Mouse (Mus musculus): ENCODE measurements around the gene Pola2.

Pola2 gene

GRCm38 (mm10) chr19:5964804-5965203 lies 802 bp upstream of the Pola2 start:
- DNase-seq, result no peak

DNA sequence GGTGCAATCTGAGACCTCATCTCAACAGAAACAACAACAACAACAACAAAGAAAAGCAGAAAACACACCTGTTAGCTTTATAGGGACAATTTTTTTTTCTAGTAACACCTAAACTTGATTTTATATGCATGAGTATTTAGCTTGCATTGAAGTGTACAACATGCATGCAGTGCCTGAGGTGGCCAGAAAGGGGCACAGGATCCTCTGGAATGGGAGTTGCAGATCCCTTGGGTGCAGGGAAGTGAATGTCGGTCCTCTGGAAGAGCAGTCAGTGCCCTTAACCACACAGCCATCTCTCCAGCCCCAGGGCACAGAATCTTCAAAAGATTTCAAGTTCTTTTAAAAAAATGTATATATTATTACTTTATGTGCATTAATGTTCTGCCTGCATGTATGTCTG lies 1.4 kb downstream of the Pola2 start:
- no peak for DNase-seq

- no peak for DNase-seq
Observed at GRCm38 (mm10) chr19:5957371-5957770, 6.6 kb downstream of the Pola2 start.

- DNase-seq, result peak; percentile 91
Observed at GRCm38 (mm10) chr19:5956685-5957084, 7.3 kb downstream of the Pola2 start.

DNA sequence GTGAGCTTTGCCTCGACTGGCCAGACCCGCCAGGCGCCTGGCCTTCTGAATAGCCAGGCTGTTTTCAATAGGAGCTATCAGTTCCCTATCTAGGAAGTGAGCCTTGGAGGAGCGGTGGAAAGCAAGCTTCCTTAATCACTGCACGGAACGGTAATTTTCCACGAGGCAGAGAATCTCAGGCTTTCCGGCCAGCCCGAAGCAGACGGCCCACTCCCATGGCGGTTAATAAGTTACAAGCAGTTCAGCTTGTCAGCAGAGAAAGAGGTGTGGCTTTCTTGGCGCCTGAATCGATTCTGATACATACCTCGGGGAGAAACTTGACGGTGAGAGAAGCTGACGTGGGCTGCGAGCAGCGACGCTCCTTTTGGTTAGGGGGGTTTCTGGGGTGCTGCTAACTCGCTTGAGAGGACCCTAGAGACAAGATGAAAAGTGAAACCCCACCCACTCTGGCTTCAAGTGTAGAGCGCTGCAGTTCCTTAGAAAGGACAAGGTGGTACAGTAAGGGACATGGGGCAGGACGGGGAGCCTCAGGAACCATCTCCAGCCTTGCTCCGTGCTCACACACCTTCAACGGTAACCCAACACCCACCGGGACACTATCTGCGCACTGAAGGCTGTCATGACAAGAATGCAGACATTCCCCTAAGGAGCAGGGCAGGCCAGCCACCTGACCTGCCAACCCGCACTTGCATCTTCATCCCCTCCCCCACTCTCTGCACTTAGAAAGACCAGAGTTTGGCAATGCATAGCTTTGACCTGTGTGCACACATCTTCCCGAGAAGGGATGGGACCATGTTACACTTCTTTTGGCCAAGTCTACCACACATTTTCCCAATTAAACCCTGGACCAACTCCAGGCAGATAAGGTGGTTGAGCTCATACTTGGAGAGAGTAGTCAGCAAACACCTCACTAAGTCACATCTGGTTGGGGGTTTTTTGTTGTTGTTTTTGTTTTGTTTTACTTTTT lies 8.0 kb downstream of the Pola2 start:
- DNase-seq, result no peak

DNA sequence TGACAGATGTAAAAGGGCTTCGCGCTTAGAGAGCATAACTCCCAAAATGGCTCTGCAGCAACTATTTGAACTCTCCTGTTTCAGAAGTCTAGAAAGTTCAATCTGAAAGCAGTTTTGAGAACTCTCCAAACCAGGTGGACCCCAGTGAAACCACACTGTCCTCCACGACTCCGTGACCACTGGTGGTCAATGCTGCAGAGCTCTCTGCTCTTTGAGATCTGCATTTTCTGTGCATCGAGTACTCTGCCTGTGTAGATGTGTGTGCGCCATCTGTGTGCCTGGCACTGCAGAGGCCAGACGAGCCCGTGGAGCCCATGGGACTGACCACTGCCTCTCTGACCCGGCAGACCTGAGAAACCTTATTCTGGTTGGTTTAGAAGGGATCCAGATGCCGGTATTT lies 9.1 kb downstream of the Pola2 start:
- no peak for DNase-seq

- DNase-seq, result no peak
Observed at GRCm38 (mm10) chr19:5954031-5954710, 9.8 kb downstream of the Pola2 start.

DNA sequence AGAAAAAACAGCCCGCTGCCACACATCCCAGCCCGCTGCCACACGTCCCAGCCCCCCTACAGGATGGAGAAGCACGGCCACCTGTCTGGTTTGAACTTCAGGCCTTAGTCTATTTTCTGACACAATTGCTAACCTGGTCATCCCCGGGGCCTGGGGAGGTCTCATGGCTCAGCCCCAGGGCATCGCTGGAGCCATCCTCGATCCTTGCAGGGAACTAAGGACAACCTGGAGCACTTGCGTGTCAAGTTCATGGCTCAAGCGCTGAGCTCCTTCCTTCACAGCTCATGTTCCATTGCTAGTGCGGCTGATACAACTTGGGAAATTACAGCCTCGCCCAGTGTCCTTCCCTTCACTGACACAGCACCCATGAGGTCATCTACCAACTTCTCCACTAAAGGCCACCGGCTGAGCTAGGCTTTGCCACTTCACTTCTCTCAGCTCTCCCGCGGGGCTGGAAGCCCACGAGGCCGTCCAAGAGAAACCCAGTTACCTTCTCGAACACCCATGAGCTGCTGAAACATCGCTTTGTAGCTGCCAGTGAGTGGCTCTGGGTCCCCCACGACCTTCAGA lies 10.7 kb downstream of the Pola2 start:
- no peak for DNase-seq

DNA sequence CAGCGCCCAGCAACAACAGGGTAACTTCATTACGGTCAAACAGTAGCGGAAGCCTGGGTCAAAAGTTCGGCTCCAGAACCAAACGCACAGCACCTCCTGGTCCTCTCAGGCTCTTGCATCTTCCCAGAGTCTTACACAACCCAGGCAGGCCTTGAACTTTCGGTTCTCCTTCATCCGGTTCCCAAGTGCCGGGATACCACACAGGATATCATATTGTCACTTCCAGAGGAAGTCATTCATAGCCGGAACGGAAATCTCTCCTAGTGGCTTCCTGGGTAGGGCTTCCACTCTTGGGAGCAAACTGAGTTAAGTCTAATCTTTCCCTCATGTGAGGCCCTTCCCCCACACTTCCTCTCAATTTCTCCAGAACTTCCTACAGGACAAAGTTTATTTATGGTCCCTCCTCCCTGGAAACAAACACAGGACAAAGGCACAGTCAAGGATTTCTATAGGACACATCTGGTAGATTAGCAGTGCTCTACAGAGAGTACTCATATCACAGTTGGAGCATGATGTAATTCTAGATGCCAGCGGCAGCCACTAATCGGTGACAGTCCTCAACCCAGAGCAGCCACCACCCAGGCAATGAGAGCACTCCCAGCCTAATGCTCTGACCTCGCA lies 11.8 kb downstream of the Pola2 start:
- DNase-seq, result no peak

DNA sequence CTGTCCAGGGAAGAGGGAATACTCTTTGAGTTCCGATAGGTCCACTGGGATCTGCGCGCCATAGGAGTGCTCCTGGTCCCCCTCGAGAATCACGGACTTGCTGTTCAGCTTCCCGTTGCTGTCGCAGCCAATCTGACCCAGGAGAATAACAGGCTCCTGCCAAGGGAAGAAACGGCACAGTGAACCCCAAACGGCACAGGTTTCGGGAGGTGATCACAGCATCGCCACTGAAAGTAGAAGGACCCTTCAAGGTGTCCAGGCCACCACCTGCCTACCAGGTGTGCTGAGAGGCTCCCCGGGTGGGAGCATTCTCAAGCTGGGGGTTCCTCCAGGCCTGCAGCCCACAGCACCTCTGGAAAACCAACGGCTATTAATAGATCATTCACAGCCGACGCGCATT lies 12.4 kb downstream of the Pola2 start:
- DNase-seq, result no peak

GRCm38 (mm10) chr19:5950218-5950617 lies 13.8 kb downstream of the Pola2 start:
- no peak for DNase-seq

GRCm38 (mm10) chr19:5945891-5946290 lies 18.1 kb downstream of the Pola2 start:
- DNase-seq, result no peak

- DNase-seq, result no peak
Observed at GRCm38 (mm10) chr19:5945027-5945426, 19.0 kb downstream of the Pola2 start.

- DNase-seq, result no peak
Observed at GRCm38 (mm10) chr19:5944145-5944544, 19.9 kb downstream of the Pola2 start.

DNA sequence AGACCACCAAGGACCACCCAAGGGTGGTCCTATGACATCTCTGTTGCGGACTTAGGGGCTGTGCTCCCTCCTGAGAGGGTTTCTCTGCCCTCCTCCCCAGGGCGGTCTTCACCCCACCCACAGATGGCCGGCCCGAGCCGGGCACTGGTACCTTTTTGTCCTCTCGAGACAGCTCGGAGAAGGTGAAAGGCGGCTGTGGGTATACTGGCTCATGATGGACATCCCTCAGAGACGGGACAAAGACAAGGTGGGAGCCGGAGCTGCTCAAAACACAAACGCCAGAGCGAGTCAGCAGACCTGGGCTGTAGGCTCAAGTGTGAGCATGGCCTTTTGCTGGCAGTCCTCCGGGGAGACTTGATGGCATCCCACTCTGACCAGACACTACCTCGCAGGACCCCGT lies 20.6 kb downstream of the Pola2 start:
- DNase-seq, result no peak

DNA sequence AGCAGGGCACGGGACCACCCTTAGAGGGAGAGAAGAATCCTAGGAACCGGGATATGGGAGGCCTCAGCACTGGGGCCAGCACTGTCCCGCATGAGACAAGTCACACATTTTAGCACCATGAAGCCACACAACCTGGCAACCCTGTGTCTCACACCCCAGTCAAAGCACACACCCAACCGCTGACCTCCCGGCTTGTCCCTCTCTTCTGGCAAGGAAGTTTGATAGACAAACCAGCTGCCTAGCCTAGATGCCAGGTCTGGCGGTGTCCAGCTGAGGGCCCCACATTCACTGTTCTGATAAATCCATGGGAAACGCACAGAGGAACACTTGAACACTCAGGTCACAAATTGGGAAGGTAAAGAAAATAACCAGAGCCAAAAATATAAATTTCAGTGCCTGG lies 21.4 kb downstream of the Pola2 start:
- no peak for DNase-seq

- peak; percentile 57 to 62 for DNase-seq
Observed at GRCm38 (mm10) chr19:5940656-5941055, 23.3 kb downstream of the Pola2 start.

DNA sequence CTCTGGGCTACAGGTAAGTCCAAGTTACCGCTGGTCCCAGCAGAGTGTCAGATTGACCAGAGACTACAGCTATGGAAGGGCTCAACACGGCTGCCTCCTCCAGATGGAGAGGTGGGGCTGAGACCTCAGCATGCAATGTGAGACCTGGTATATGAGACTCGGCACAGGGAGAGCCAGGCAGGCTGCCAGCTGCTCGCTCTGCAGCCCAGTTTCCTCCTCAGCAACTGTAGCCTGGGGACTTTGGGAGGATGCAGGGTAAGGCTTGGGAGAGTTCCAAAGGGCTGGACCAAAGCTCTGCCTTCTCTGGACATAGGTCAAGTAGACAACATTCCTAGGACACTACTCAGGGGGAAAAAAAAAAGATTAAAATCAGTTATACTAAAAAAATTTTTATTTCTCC lies 23.8 kb downstream of the Pola2 start:
- peak; percentile 91 to 94 for DNase-seq

GRCm38 (mm10) chr19:5939715-5940114 lies 24.3 kb downstream of the Pola2 start:
- peak in 1 of 2 experiments; percentile 48 for DNase-seq

GRCm38 (mm10) chr19:5938516-5938915 lies 25.5 kb downstream of the Pola2 start:
- DNase-seq, result no peak

GRCm38 (mm10) chr19:5937836-5938406 lies 26.1 kb downstream of the Pola2 start:
- DNase-seq, result peak in 1 of 2 experiments; percentile 39

DNA sequence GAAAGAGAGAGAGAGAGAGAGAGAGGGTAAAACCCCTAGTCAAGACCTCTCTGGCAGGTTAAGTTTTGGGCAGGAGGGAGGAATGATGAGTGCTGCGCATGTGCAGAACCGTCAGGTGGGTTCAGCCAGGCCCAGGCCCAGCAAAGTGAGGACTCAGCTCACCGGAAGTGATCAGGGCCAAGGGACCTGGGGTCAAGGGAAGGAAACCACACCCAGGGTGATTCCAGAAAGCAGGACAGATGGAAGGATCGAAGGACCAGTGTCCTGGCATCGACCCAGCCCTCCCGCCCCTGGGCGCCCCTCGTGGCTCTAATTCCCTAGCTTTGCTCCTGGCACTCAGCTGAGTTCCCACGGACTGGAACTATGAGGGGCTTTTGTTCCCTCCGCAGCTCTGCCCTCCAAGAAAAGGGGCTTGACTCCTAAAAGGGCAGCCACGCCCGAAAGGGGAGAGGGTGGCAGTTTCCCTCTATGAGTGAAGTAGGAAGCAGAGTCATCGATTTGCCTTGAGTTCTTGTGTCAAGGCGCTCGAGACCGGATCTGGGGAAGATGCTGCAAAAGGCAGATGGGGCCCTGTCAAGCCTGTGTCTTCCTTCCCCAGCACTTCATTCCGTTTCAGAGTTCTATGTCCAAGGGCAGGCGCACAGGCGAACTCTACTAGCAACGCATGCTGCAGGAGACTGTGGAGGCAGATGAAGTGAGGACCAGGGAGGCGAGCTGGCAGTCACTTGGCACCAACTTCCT lies 26.7 kb downstream of the Pola2 start:
- DNase-seq, result peak in 1 of 2 experiments; percentile 40
